Mouse (Mus musculus): Measurements from ENCODE around the gene Tmem259. TPM values are rescaled to one million over a fixed set of nuclear protein-coding genes. Genes with fewer than 3 reads are reported as not detected.
A peak's percentile ranks its signal among the peaks of the same experiment; 100 is the strongest.

Tmem259 gene
- polyA plus RNA-seq, 1 experiment from 2014 or later: 13.4 TPM

DNA sequence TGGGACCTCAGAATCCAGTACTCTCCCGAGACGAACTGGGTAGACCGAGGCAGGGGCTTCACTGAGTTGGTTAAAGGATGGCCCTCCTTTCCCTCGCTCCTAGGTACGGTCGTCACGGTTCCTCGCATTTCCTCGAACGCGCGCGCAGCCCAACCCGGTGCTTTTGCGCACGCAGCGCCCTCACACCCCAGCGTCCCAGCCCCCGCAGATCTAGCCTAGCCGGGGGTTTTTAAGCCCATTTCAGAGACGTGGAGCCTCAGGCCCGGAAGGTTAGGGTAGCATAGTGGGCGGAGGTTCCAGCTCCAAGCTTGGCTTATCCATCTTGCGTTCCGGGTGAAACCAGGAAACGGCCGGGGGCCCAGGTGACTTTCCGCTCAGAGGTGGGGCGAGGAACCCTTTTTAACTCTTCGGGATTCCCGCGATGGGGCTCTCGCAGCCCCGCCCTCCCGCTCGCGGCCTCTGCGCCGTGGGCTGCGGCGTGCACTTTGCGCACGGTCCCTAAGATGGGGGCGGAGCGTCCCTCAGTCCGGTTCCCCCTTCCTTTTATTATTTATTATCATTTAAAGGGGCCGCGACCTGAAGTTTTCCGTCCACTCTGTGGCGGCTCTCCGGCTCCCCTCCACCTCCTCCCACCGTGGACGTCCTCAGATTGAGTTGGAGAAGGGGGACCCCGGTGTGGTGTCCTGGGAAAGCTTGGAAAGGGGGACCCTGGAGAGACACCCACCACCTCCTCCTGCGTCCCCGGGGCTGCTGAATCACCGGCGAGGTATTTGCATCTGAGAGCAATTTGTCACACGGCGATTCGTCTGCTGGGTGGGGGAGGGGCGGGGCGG is 57.4 kb downstream of the Tmem259 start, which contains the start of gene Arid3a:
Arid3a (plus strand) TSS at position 553 of the 833 bp plus-strand sequence.
- Histone ChIP-seq H3K36me3 (ENCODE audit: control insufficient read depth, insufficient read depth, low read length) (peaks cover 4% of the 10 kb centered on the region; the same call in 1 of the 2 replicates), H3K9me3 (replicated peaks; ENCODE audit: control insufficient read depth, low read length) (no peaks in the 10 kb centered on the region), H3K4me1 (ENCODE audit: control insufficient read depth, insufficient read depth, low read length) (peaks cover 12% of the 10 kb centered on the region; the same call in 1 of the 2 replicates), H3K4me3 (ENCODE audit: low read depth, low read length) (peak within 1 kb of the TSS; percentile 91), H3K27me3 (replicated peaks; ENCODE audit: control insufficient read depth, insufficient read depth, low read length) (peaks cover 21% of the 10 kb centered on the region), H3K9ac (ENCODE audit: low read length) (peak within 1 kb of the TSS; percentile 84), H3K4me2 (ENCODE audit: low read length) (peak within 1 kb of the TSS; percentile 78), H3K27ac (ENCODE audit: low read depth, low read length) (peak within 1 kb of the TSS; percentile 85)
- ATAC-seq (peak; percentile 81), DNase-seq (ENCODE audit: low spot score) (peak; percentile 95)
- under 1% methylated on average over 56 of the region's 63 CpGs for WGBS

GRCm38 (mm10) chr10:79925785-79926490 is 58.2 kb downstream of the Tmem259 start:
- WGBS: 5% methylated on average over 15 of the region's 15 CpGs
- H3K9ac ChIP-seq (ENCODE audit: low read length): peak overlapping the region; percentile 84
- H3K27ac ChIP-seq (ENCODE audit: low read depth, low read length): no peak overlapping the region
- H3K27me3 ChIP-seq (replicated peaks; ENCODE audit: control insufficient read depth, insufficient read depth, low read length): peaks cover 29% of the 10 kb centered on the region
- H3K9me3 ChIP-seq (replicated peaks; ENCODE audit: control insufficient read depth, low read length): no peaks in the 10 kb centered on the region
- peaks cover 12% of the 10 kb centered on the region; the same call in 1 of the 2 replicates for H3K4me1 ChIP-seq (ENCODE audit: control insufficient read depth, insufficient read depth, low read length)
- H3K4me3 ChIP-seq (ENCODE audit: low read depth, low read length): peak overlapping the region; percentile 91
- ATAC-seq (no peak), DNase-seq (ENCODE audit: low spot score) (no peak)
- H3K4me2 ChIP-seq (ENCODE audit: low read length): peak overlapping the region; percentile 78
- H3K36me3 ChIP-seq (ENCODE audit: control insufficient read depth, insufficient read depth, low read length): peaks cover 4% of the 10 kb centered on the region; the same call in 1 of the 2 replicates

GRCm38 (mm10) chr10:79924998-79925784 is 58.9 kb downstream of the Tmem259 start:
- peak; percentile 19 for ATAC-seq
- H3K4me2 ChIP-seq (ENCODE audit: low read length): peak overlapping the region; percentile 78; the same call in 1 of the 2 replicates
- DNase-seq (ENCODE audit: low spot score): peak; percentile 90
- WGBS: 11% methylated on average over 29 of the region's 29 CpGs
- no peak overlapping the region for H3K4me3 ChIP-seq (ENCODE audit: low read depth, low read length)
- H3K36me3 ChIP-seq (ENCODE audit: control insufficient read depth, insufficient read depth, low read length): no peaks in the 10 kb centered on the region
- H3K9ac ChIP-seq (ENCODE audit: low read length): no peak overlapping the region
- peaks cover 36% of the 10 kb centered on the region for H3K27me3 ChIP-seq (replicated peaks; ENCODE audit: control insufficient read depth, insufficient read depth, low read length)
- peaks cover 12% of the 10 kb centered on the region; the same call in 1 of the 2 replicates for H3K4me1 ChIP-seq (ENCODE audit: control insufficient read depth, insufficient read depth, low read length)
- H3K27ac ChIP-seq (ENCODE audit: low read depth, low read length): no peak overlapping the region
- H3K9me3 ChIP-seq (replicated peaks; ENCODE audit: control insufficient read depth, low read length): no peaks in the 10 kb centered on the region

Other genes starting within 250 kb of the Tmem259 start
- gene Polrmt, start 237.7 kb downstream of the Tmem259 start, polyA plus RNA-seq (2014; fragmentation: Nextera tagmentation; extraction: Ambion mirVana): 32.1 and 33.4 TPM in 2 replicates
- 0.28 and 0.38 TPM in 2 replicates for gene Fgf22, start 229.3 kb downstream of the Tmem259 start, polyA plus RNA-seq (2014; fragmentation: Nextera tagmentation; extraction: Ambion mirVana)
- gene Rnf126, start 217.4 kb downstream of the Tmem259 start, polyA plus RNA-seq (2014; fragmentation: Nextera tagmentation; extraction: Ambion mirVana): 60.6 and 75.7 TPM in 2 replicates
- 0.58 and 0.96 TPM in 2 replicates for gene Fstl3, start 207.1 kb downstream of the Tmem259 start, polyA plus RNA-seq (2014; fragmentation: Nextera tagmentation; extraction: Ambion mirVana)
- 0.37 TPM in 1 of 2 replicates, not detected in the other for gene Prss57, start 193.4 kb downstream of the Tmem259 start, polyA plus RNA-seq (2014; fragmentation: Nextera tagmentation; extraction: Ambion mirVana)
- 182 and 257 TPM in 2 replicates for gene Palm, start 190.8 kb downstream of the Tmem259 start, polyA plus RNA-seq (2014; fragmentation: Nextera tagmentation; extraction: Ambion mirVana)
- 0.41 and 0.51 TPM in 2 replicates for gene Misp, start 163.3 kb downstream of the Tmem259 start, polyA plus RNA-seq (2014; fragmentation: Nextera tagmentation; extraction: Ambion mirVana)
- gene Ptbp1, start 129.9 kb downstream of the Tmem259 start, polyA plus RNA-seq (2014; fragmentation: Nextera tagmentation; extraction: Ambion mirVana): 98.2 and 109 TPM in 2 replicates
- gene Prtn3, start 109.9 kb downstream of the Tmem259 start, polyA plus RNA-seq (2014; fragmentation: Nextera tagmentation; extraction: Ambion mirVana): 16.9 and 17.1 TPM in 2 replicates
- gene Plppr3, start 109.7 kb downstream of the Tmem259 start, polyA plus RNA-seq (2014; fragmentation: Nextera tagmentation; extraction: Ambion mirVana): 224 and 298 TPM in 2 replicates
- 0.36 TPM in 1 of 2 replicates, not detected in the other for gene Elane, start 98.1 kb downstream of the Tmem259 start, polyA plus RNA-seq (2014; fragmentation: Nextera tagmentation; extraction: Ambion mirVana)
- not detected in 2 replicates for gene Cfd, start 93.5 kb downstream of the Tmem259 start, polyA plus RNA-seq (2014; fragmentation: Nextera tagmentation; extraction: Ambion mirVana)
- gene Med16, start 75.4 kb downstream of the Tmem259 start, polyA plus RNA-seq (2014; fragmentation: Nextera tagmentation; extraction: Ambion mirVana): 40.5 and 47.6 TPM in 2 replicates
- gene Gm26602, start 73.5 kb downstream of the Tmem259 start, polyA plus RNA-seq (2014; fragmentation: Nextera tagmentation; extraction: Ambion mirVana): 6.0 and 21.9 TPM in 2 replicates
- 1.6 and 1.8 TPM in 2 replicates for gene Kiss1r, start 67.4 kb downstream of the Tmem259 start, polyA plus RNA-seq (2014; fragmentation: Nextera tagmentation; extraction: Ambion mirVana)
- 175 and 197 TPM in 2 replicates for gene R3hdm4, start 63.1 kb downstream of the Tmem259 start, polyA plus RNA-seq (2014; fragmentation: Nextera tagmentation; extraction: Ambion mirVana)
- 1.1 and 2.3 TPM in 2 replicates for gene Arid3a, start 57.3 kb downstream of the Tmem259 start, polyA plus RNA-seq (2014; fragmentation: Nextera tagmentation; extraction: Ambion mirVana)
- gene Wdr18, start 24.2 kb downstream of the Tmem259 start, polyA plus RNA-seq (2014; fragmentation: Nextera tagmentation; extraction: Ambion mirVana): 96.4 and 101 TPM in 2 replicates
- gene Grin3b, start 13.6 kb downstream of the Tmem259 start, polyA plus RNA-seq (2014; fragmentation: Nextera tagmentation; extraction: Ambion mirVana): 0.23 and 0.40 TPM in 2 replicates
- 33.2 and 40.0 TPM in 2 replicates for gene Cnn2, start 4.3 kb upstream of the Tmem259 start, polyA plus RNA-seq (2014; fragmentation: Nextera tagmentation; extraction: Ambion mirVana)
- 2.1 and 3.1 TPM in 2 replicates for gene Abca7, start 12.2 kb upstream of the Tmem259 start, polyA plus RNA-seq (2014; fragmentation: Nextera tagmentation; extraction: Ambion mirVana)
- gene Arhgap45, start 32.3 kb upstream of the Tmem259 start, polyA plus RNA-seq (2014; fragmentation: Nextera tagmentation; extraction: Ambion mirVana): 1.1 and 1.5 TPM in 2 replicates
- 205 and 219 TPM in 2 replicates for gene Polr2e, start 55.5 kb upstream of the Tmem259 start, polyA plus RNA-seq (2014; fragmentation: Nextera tagmentation; extraction: Ambion mirVana)
- 555 and 632 TPM in 2 replicates for gene Gpx4, start 62.8 kb upstream of the Tmem259 start, polyA plus RNA-seq (2014; fragmentation: Nextera tagmentation; extraction: Ambion mirVana)
- gene Sbno2, start 121.2 kb upstream of the Tmem259 start, polyA plus RNA-seq (2014; fragmentation: Nextera tagmentation; extraction: Ambion mirVana): 8.1 and 11.1 TPM in 2 replicates
- gene Stk11, start 131.5 kb upstream of the Tmem259 start, polyA plus RNA-seq (2014; fragmentation: Nextera tagmentation; extraction: Ambion mirVana): 25.5 and 27.7 TPM in 2 replicates
- gene Atp5d, start 154.3 kb upstream of the Tmem259 start, polyA plus RNA-seq (2014; fragmentation: Nextera tagmentation; extraction: Ambion mirVana): 412 and 467 TPM in 2 replicates
- gene Cbarp, start 156.5 kb upstream of the Tmem259 start, polyA plus RNA-seq (2014; fragmentation: Nextera tagmentation; extraction: Ambion mirVana): 41.0 and 42.4 TPM in 2 replicates
- 67.0 and 73.6 TPM in 2 replicates for gene Midn, start 163.9 kb upstream of the Tmem259 start, polyA plus RNA-seq (2014; fragmentation: Nextera tagmentation; extraction: Ambion mirVana)
- 239 and 266 TPM in 2 replicates for gene Cirbp, start 181.7 kb upstream of the Tmem259 start, polyA plus RNA-seq (2014; fragmentation: Nextera tagmentation; extraction: Ambion mirVana)
- gene 1600002K03Rik, start 188.6 kb upstream of the Tmem259 start, polyA plus RNA-seq (2014; fragmentation: Nextera tagmentation; extraction: Ambion mirVana): 7.2 and 9.0 TPM in 2 replicates
- 14.5 and 20.6 TPM in 2 replicates for gene Efna2, start 195.2 kb upstream of the Tmem259 start, polyA plus RNA-seq (2014; fragmentation: Nextera tagmentation; extraction: Ambion mirVana)
- gene Mum1, start 242.1 kb upstream of the Tmem259 start, polyA plus RNA-seq (2014; fragmentation: Nextera tagmentation; extraction: Ambion mirVana): 39.6 and 42.4 TPM in 2 replicates

Measured in forebrain, embryonic 14.5 days (tissue).